In the genomic region with DNA sequence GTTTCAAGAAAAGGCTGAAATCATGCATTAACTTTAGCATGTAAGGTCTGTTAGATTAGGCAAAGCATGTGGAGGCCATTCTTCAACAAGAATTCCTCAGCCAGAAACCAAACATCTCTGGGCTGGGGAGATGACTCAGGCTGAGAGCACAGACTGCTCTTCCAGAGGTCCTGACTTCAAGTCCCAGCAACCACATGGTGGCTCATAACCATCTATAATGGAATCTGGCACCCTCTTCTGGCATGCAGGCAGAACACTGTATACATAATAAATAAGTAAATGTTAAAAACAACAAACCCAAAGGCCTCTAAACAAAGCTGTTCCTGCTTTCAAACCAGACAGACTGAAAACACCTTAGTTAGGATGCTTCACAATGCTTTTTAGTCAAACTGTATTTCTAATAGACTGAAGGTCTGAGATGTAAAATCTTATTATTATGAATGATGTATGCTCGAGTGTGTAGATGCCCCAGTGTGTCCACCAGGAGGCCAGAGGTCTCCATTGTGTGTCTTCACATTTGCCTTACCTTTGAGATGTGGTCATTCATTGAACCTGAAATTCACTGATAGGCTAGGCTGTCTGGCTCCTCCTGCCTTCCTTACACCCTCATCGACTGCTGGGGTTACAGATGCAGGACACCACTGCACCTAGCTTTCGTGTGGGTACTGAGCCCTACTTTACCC, we compare ENCODE assay signal across 1 mouse cellular context.
TF ChIP-seq lines count a peak whose summit lies in the region.

No protein-coding gene starts in this region.

TF ChIP-seq in CH12.LX, 34 proteins besides CTCF, POLR2A, EP300 and RAD21 (continued from another document):
- 0 out of 2 replicates have a peak, but pooled peaks have one; percentile 52 for TF ChIP-seq MYC (IDR thresholded peaks at IDR 0.05; ENCODE audit: low read depth, low read length)
- no peak for TF ChIP-seq SIN3A (IDR thresholded peaks at IDR 0.05; ENCODE audit: low read length)
- no peak for TF ChIP-seq NELFE (IDR thresholded peaks at IDR 0.05; ENCODE audit: low read depth, low read length)
